Mouse (Mus musculus) lung, adult 2 months (tissue): ENCODE measurements around the gene Slc6a4.

Experiments used
- CTCF ChIP-seq: fragments of 200-500 bp; IDR thresholded peaks from 2 replicates; pipeline ENCODE4 v1.5.1; 2011; ENCODE audit warnings: mild to moderate bottlenecking, low read length, control low read depth; ENCODE audit not compliant: insufficient read depth
- POLR2A ChIP-seq: fragments of 200-500 bp; IDR thresholded peaks from 2 replicates; pipeline ENCODE4 v1.6.1; 2011; ENCODE audit warnings: low read depth, mild to moderate bottlenecking, control low read depth, low read length, borderline replicate concordance; ENCODE audit errors: extremely low read depth

GRCm38 (mm10) chr11:77028157-77028556 lies 29.8 kb downstream of the Slc6a4 start:
- TF ChIP-seq CTCF (no peak), POLR2A (no peak)
